ENCODE assay signal across 12 mouse cellular contexts in genomic region chr4:141257440-141257839, GRCm38 (mm10). TPM values are rescaled to one million over a fixed set of nuclear protein-coding genes. Genes with fewer than 3 reads are reported as not detected.
A peak's percentile ranks its signal among the peaks of the same experiment; 100 is the strongest.
DNase-seq lines count a peak whose midpoint lies in the region; ATAC-seq and TF ChIP-seq lines count a peak whose summit lies in the region.
"Had no signal": no experiment of that assay in that cellular context is flagged by ENCODE, and none has a peak within 500 bp of the region (broad histone marks: within the 10 kb centered on the region; RNA-seq: fewer than 3 reads in every experiment).

No protein-coding gene starts in this region.

- no peak overlapping the region for H3K4me3 ChIP-seq in cerebellum, adult 2 months (replicated peaks; ENCODE audit: insufficient read depth, low read depth, low read length)
- H3K4me3 ChIP-seq in lung, adult 2 months (replicated peaks; ENCODE audit: extremely low read depth, low read depth, low read length), result no peak overlapping the region
- no peak overlapping the region for H3K4me3 ChIP-seq in MEL (ENCODE audit: control insufficient read depth in 1 of 2, insufficient read depth in 1 of 2, low read depth in 2 of 2, low read length in 2 of 2)
- H3K4me3 ChIP-seq in neural tube, embryonic 15.5 days (replicated peaks), result no peak overlapping the region
- H3K4me3 ChIP-seq: embryonic facial prominence, embryonic 15.5 days; kidney, embryonic 15.5 days had no signal

- no peak overlapping the region for H3K9ac ChIP-seq in MEL (ENCODE audit: control insufficient read depth, low read depth, low read length, poor library complexity, severe bottlenecking)
- no peak overlapping the region for H3K9ac ChIP-seq in neural tube, embryonic 15.5 days (replicated peaks)
- H3K9ac ChIP-seq: embryonic facial prominence, embryonic 15.5 days; kidney, embryonic 15.5 days had no signal

- H3K9me3 ChIP-seq in MEL (replicated peaks; ENCODE audit: insufficient read depth, low read length), result no peaks in the 10 kb centered on the region
- no peaks in the 10 kb centered on the region for H3K9me3 ChIP-seq in neural tube, embryonic 15.5 days (replicated peaks)
- H3K9me3 ChIP-seq: embryonic facial prominence, embryonic 15.5 days; kidney, embryonic 15.5 days had no signal

- TF ChIP-seq EP300 in MEL (IDR thresholded peaks at IDR 0.05; ENCODE audit: low read depth in 1 of 2, low read length in 2 of 2), result no peak

- H3K79me2 ChIP-seq in MEL (ENCODE audit: control insufficient read depth, insufficient read depth, low read length, poor library complexity), result no peaks in the 10 kb centered on the region

- H3K36me3 ChIP-seq in MEL (ENCODE audit: control insufficient read depth in 1 of 2, insufficient read depth in 2 of 2, low read length in 2 of 2), result peaks cover 0 to 3% of the 10 kb centered on the region in 2 experiments; a peak in 2 of 4 replicates
- no peaks in the 10 kb centered on the region for H3K36me3 ChIP-seq in neural tube, embryonic 15.5 days

- TF ChIP-seq POLR2A in cerebellum, adult 2 months (IDR thresholded peaks at IDR 0.05; ENCODE audit: borderline replicate concordance, insufficient read depth, low read length), result no peak
- TF ChIP-seq POLR2A in lung, adult 2 months (IDR thresholded peaks at IDR 0.05; ENCODE audit: borderline replicate concordance, extremely low read depth, low read depth, low read length), result no peak
- TF ChIP-seq POLR2A in MEL (IDR thresholded peaks at IDR 0.05; ENCODE audit: control insufficient read depth in 1 of 2, insufficient read depth in 1 of 2, low read depth in 1 of 2, low read length in 2 of 2, poor library complexity in 1 of 2), result no peak

- WGBS in cerebellum, adult 2 months, result 70% methylated on average over 5 of the region's 5 CpGs
- 72% methylated on average over 5 of the region's 5 CpGs for WGBS in lung, adult 2 months
- WGBS in neural tube, embryonic 15.5 days, result 68% methylated on average over 5 of the region's 5 CpGs

- ATAC-seq in megakaryocyte progenitor cell, adult 5-6 weeks (replicated peaks; ENCODE audit: poor library complexity), result peak; percentile 60
- ATAC-seq in neural tube, embryonic 15.5 days (ENCODE audit: low FRiP score), result no peak

- no peaks in the 10 kb centered on the region for H3K27me3 ChIP-seq in cerebellum, adult 2 months (ENCODE audit: control insufficient read depth, insufficient read depth, low read length)
- H3K27me3 ChIP-seq in MEL (ENCODE audit: control insufficient read depth in 1 of 2, insufficient read depth in 2 of 2, low read length in 2 of 2), result no peaks in the 10 kb centered on the region
- H3K27me3 ChIP-seq in neural tube, embryonic 15.5 days (replicated peaks), result no peaks in the 10 kb centered on the region
- H3K27me3 ChIP-seq: embryonic facial prominence, embryonic 15.5 days; kidney, embryonic 15.5 days had no signal

- TF ChIP-seq CTCF in cerebellum, adult 2 months (IDR thresholded peaks at IDR 0.05; ENCODE audit: borderline replicate concordance, insufficient read depth, low read depth, low read length), result peak; percentile 47; the same call in 1 of the 2 replicates
- TF ChIP-seq CTCF in lung, adult 2 months (IDR thresholded peaks at IDR 0.05; ENCODE audit: insufficient read depth, low read length), result peak; percentile 45
- TF ChIP-seq CTCF in MEL (IDR thresholded peaks at IDR 0.05 in 2 of 3, conservative IDR thresholded peaks at IDR 0.05 in 1 of 3; ENCODE audit: control insufficient read depth in 1 of 3, insufficient read depth in 1 of 3, low read depth in 2 of 3, low read length in 3 of 3, poor library complexity in 1 of 3, severe bottlenecking in 1 of 3), result peak; percentile 71 to 93 (median 80)

- peak; percentile 74 for TF ChIP-seq RAD21 in MEL (IDR thresholded peaks at IDR 0.05; ENCODE audit: low read depth, low read length)

- H3K4me2 ChIP-seq in neural tube, embryonic 15.5 days, result no peak overlapping the region
- H3K4me2 ChIP-seq: embryonic facial prominence, embryonic 15.5 days; kidney, embryonic 15.5 days had no signal

- H3K4me1 ChIP-seq in cerebellum, adult 2 months (ENCODE audit: control insufficient read depth, insufficient read depth, low read length), result 0 out of 2 replicates have a peak, but pooled peaks cover 3% of the 10 kb centered on the region
- H3K4me1 ChIP-seq in lung, adult 2 months (ENCODE audit: control insufficient read depth, insufficient read depth, low read length), result no peaks in the 10 kb centered on the region
- H3K4me1 ChIP-seq in MEL (ENCODE audit: control insufficient read depth in 1 of 2, insufficient read depth in 2 of 2, low read length in 2 of 2), result peaks cover 0 to 9% of the 10 kb centered on the region in 2 experiments; a peak in 1 of 4 replicates
- 0 out of 2 replicates have a peak, but pooled peaks cover 5% of the 10 kb centered on the region for H3K4me1 ChIP-seq in neural tube, embryonic 15.5 days

- no peak for DNase-seq in cerebellum, adult 2 months
- no peak for DNase-seq in cerebellum, adult 8-10 months
- DNase-seq in lung, adult 2 months, result no peak
- no peak for DNase-seq in lung, postnatal 14 days
- DNase-seq in MEL (ENCODE audit: low read depth, low spot score), result peak; percentile 67
- DNase-seq in urinary bladder, postnatal 25 days (ENCODE audit: low spot score), result no peak
- DNase-seq: cerebellum, adult 18-20 months; lung, postnatal 4 days had no signal

- H3K27ac ChIP-seq in cerebellum, adult 2 months (ENCODE audit: insufficient read depth, low read length), result no peak overlapping the region
- no peak overlapping the region for H3K27ac ChIP-seq in MEL (ENCODE audit: control insufficient read depth, low read depth, low read length)
- H3K27ac ChIP-seq in neural tube, embryonic 15.5 days (replicated peaks), result no peak overlapping the region
- H3K27ac ChIP-seq: embryonic facial prominence, embryonic 15.5 days; kidney, embryonic 15.5 days had no signal

TF ChIP-seq in MEL, 35 proteins besides CTCF, POLR2A, EP300 and RAD21:
- peak; percentile 9; the same call in 1 of the 2 replicates for TF ChIP-seq ELF1 (IDR thresholded peaks at IDR 0.05; ENCODE audit: low read depth, low read length)
- TF ChIP-seq BHLHE40 (IDR thresholded peaks at IDR 0.05; ENCODE audit: borderline replicate concordance, low read depth, low read length), result 0 out of 2 replicates have a peak, but pooled peaks have one; percentile 12
- TF ChIP-seq ZC3H11A (IDR thresholded peaks at IDR 0.05; ENCODE audit: low read depth, low read length), result peak; percentile 45
- no peak for TF ChIP-seq POLR2AphosphoS5 (IDR thresholded peaks at IDR 0.05; ENCODE audit: borderline replicate concordance, low read depth, low read length)
- no peak for TF ChIP-seq MAX (IDR thresholded peaks at IDR 0.05; ENCODE audit: low read length)
- no peak for TF ChIP-seq CHD1 (IDR thresholded peaks at IDR 0.05; ENCODE audit: low read depth, low read length)
- TF ChIP-seq SMC3 (IDR thresholded peaks at IDR 0.05; ENCODE audit: low read depth, low read length), result peak; percentile 75
- no peak for TF ChIP-seq RCOR1 (IDR thresholded peaks at IDR 0.05; ENCODE audit: low read depth, low read length)
- TF ChIP-seq JUND (IDR thresholded peaks at IDR 0.05; ENCODE audit: low read depth, low read length), result no peak

RNA-seq across cellular contexts. Expression of gene Arhgef19, which starts 18.1 kb away (rescaled TPM):
- 14.0 and 15.0 TPM in 2 replicates for polyA plus RNA-seq in cerebellum, adult 2 months (2012; rRNA removed)
- 11.5 and 15.3 TPM in 2 replicates for polyA plus RNA-seq in lung, adult 2 months (2012; rRNA removed)
- 0.03 TPM in 1 of 2 replicates, not detected in the other for total RNA-seq in MEL (2012; rRNA removed)
- polyA plus RNA-seq in MEL (2012; ENCODE audit: insufficient read depth in 1 of 2, insufficient read length in 2 of 2, low read depth in 1 of 2, low replicate concordance in 2 of 2, missing spikeins in 1 of 2), result under 1 TPM in 1 of 2 experiments, not detected in 1; 0.78 TPM
- not detected in 2 replicates for total RNA-seq in megakaryocyte progenitor cell, adult 5-6 weeks (2015)
- total RNA-seq in megakaryocyte progenitor cell, adult 5-6 weeks (2017), result not detected in 2 replicates
- polyA plus RNA-seq in neural tube, embryonic 15.5 days (2015; fragmentation: Nextera tagmentation; extraction: Ambion mirVana), result 1.3 and 3.8 TPM in 2 replicates

RNA-seq across cellular contexts. Expression of gene Epha2, which starts 43.6 kb away (rescaled TPM):
- polyA plus RNA-seq in cerebellum, adult 2 months (2012; rRNA removed), result 1.9 and 2.0 TPM in 2 replicates
- polyA plus RNA-seq in lung, adult 2 months (2012; rRNA removed), result 54.0 and 68.8 TPM in 2 replicates
- 2.3 and 2.5 TPM in 2 replicates for total RNA-seq in MEL (2012; rRNA removed)
- polyA plus RNA-seq in MEL (2012; ENCODE audit: insufficient read depth in 1 of 2, insufficient read length in 2 of 2, low read depth in 1 of 2, low replicate concordance in 2 of 2, missing spikeins in 1 of 2), result 1 to 10 TPM in 1 of 2 experiments, not detected in 1; 5.9 TPM
- total RNA-seq in megakaryocyte progenitor cell, adult 5-6 weeks (2015), result 0.46 and 0.49 TPM in 2 replicates
- 0.14 and 0.50 TPM in 2 replicates for total RNA-seq in megakaryocyte progenitor cell, adult 5-6 weeks (2017)
- polyA plus RNA-seq in neural tube, embryonic 15.5 days (2015; fragmentation: Nextera tagmentation; extraction: Ambion mirVana), result 0.87 and 1.9 TPM in 2 replicates

RNA-seq across cellular contexts. Expression of gene Rsg1, which starts 43.7 kb away (rescaled TPM):
- polyA plus RNA-seq in cerebellum, adult 2 months (2012; rRNA removed), result 4.7 and 6.8 TPM in 2 replicates
- polyA plus RNA-seq in lung, adult 2 months (2012; rRNA removed), result 1.9 and 3.7 TPM in 2 replicates
- 3.7 and 5.8 TPM in 2 replicates for total RNA-seq in MEL (2012; rRNA removed)
- 1 to 10 TPM in 1 of 2 experiments, not detected in 1; 4.8 TPM for polyA plus RNA-seq in MEL (2012; ENCODE audit: insufficient read depth in 1 of 2, insufficient read length in 2 of 2, low read depth in 1 of 2, low replicate concordance in 2 of 2, missing spikeins in 1 of 2)
- 0.73 and 1.4 TPM in 2 replicates for total RNA-seq in megakaryocyte progenitor cell, adult 5-6 weeks (2015)
- 1.8 and 3.5 TPM in 2 replicates for total RNA-seq in megakaryocyte progenitor cell, adult 5-6 weeks (2017)
- 8.9 and 9.0 TPM in 2 replicates for polyA plus RNA-seq in neural tube, embryonic 15.5 days (2015; fragmentation: Nextera tagmentation; extraction: Ambion mirVana)
